Mouse (Mus musculus) right cerebral cortex, adult 18-20 months (tissue): ENCODE measurements at regions not wholly inside any gene's neighbourhood (a gene's known extent, or its start where the extent isn't known, plus 50 kb on each side); places are given as distances from the start of the nearest gene placed in this dataset.

Experiments
- DNase-seq: peaks from one replicate; pipeline ENCODE4 v3.0.0; 2022; ENCODE audit warnings: mixed read lengths

- no peak for DNase-seq
Observed at GRCm38 (mm10) chr3:150752787-150753186, 684.9 kb upstream of the Adgrl4 start.

GRCm38 (mm10) chr3:150759854-150760253, 677.8 kb upstream of the Adgrl4 start:
- no peak for DNase-seq

- DNase-seq: no peak
Observed at GRCm38 (mm10) chr3:150784576-150784975, 653.1 kb upstream of the Adgrl4 start.

GRCm38 (mm10) chr3:150817807-150818206, 619.9 kb upstream of the Adgrl4 start:
- DNase-seq: no peak

GRCm38 (mm10) chr3:150819369-150819768, 618.3 kb upstream of the Adgrl4 start:
- peak; percentile 3 for DNase-seq

- peak; percentile 17 for DNase-seq
Observed at GRCm38 (mm10) chr3:150820039-150820438, 617.6 kb upstream of the Adgrl4 start.

GRCm38 (mm10) chr3:150846029-150846428, 591.7 kb upstream of the Adgrl4 start:
- no peak for DNase-seq

- DNase-seq: no peak
Observed at GRCm38 (mm10) chr3:150852107-150852506, 585.6 kb upstream of the Adgrl4 start.

- DNase-seq: no peak
Observed at GRCm38 (mm10) chr3:150896668-150897067, 541.0 kb upstream of the Adgrl4 start.

GRCm38 (mm10) chr3:150910091-150910490, 527.6 kb upstream of the Adgrl4 start:
- DNase-seq: no peak

- peak; percentile 3 for DNase-seq
Observed at GRCm38 (mm10) chr3:150954897-150955296, 482.8 kb upstream of the Adgrl4 start.

GRCm38 (mm10) chr3:150999652-151000051, 438.0 kb upstream of the Adgrl4 start:
- no peak for DNase-seq

- DNase-seq: no peak
Observed at GRCm38 (mm10) chr3:151000217-151000616, 437.5 kb upstream of the Adgrl4 start.

- DNase-seq: peak; percentile 48
Observed at GRCm38 (mm10) chr3:151001881-151002412, 435.7 kb upstream of the Adgrl4 start.

GRCm38 (mm10) chr3:151003524-151003923, 434.2 kb upstream of the Adgrl4 start:
- DNase-seq: peak; percentile 11

GRCm38 (mm10) chr3:151003990-151004389, 433.7 kb upstream of the Adgrl4 start:
- no peak for DNase-seq

- no peak for DNase-seq
Observed at GRCm38 (mm10) chr3:151020014-151020413, 417.7 kb upstream of the Adgrl4 start.

- no peak for DNase-seq
Observed at GRCm38 (mm10) chr3:151057491-151057890, 380.2 kb upstream of the Adgrl4 start.

- no peak for DNase-seq
Observed at GRCm38 (mm10) chr3:151072322-151072721, 365.4 kb upstream of the Adgrl4 start.

GRCm38 (mm10) chr3:151116831-151117230, 320.9 kb upstream of the Adgrl4 start:
- no peak for DNase-seq

GRCm38 (mm10) chr3:151117583-151118041, 320.1 kb upstream of the Adgrl4 start:
- no peak for DNase-seq

GRCm38 (mm10) chr3:151124131-151124530, 313.6 kb upstream of the Adgrl4 start:
- no peak for DNase-seq

GRCm38 (mm10) chr3:151146889-151147288, 290.8 kb upstream of the Adgrl4 start:
- no peak for DNase-seq

- no peak for DNase-seq
Observed at GRCm38 (mm10) chr3:151153340-151153739, 284.3 kb upstream of the Adgrl4 start.

- DNase-seq: no peak
Observed at GRCm38 (mm10) chr3:151160516-151160915, 277.2 kb upstream of the Adgrl4 start.
